Mouse (Mus musculus) E14TG2a.4 (cell line): ENCODE data around the gene Ptrhd1.

Source experiments
- H3K27me3 ChIP-seq: 2 replicates; pipeline ENCODE4 v1.6.1; 2014; ENCODE audit warnings: low read length, control low read depth; ENCODE audit not compliant: insufficient read depth
- H3K36me3 ChIP-seq: 2 replicates; pipeline ENCODE4 v1.6.1; 2014; ENCODE audit warnings: low read length, control low read depth; ENCODE audit not compliant: insufficient read depth
- H3K4me1 ChIP-seq: replicated peaks from 2 replicates; pipeline ENCODE4 v1.6.1; 2014; ENCODE audit warnings: low read depth, low read length, control low read depth
- H3K4me3 ChIP-seq: replicated peaks from 2 replicates; pipeline ENCODE4 v1.5.1; 2014; ENCODE audit warnings: mild to moderate bottlenecking, low read length
- H3K9me3 ChIP-seq: 2 replicates; pipeline ENCODE4 v1.6.1; 2014; ENCODE audit warnings: low read length, control low read depth
- CTCF ChIP-seq: conservative IDR thresholded peaks from 2 replicates; pipeline ENCODE4 v1.5.1; 2014; ENCODE audit warnings: low read length
- NANOG ChIP-seq: IDR thresholded peaks from 2 replicates; pipeline ENCODE4 v1.6.1; 2014; ENCODE audit warnings: borderline replicate concordance, low read length, mixed read lengths
- POU5F1 ChIP-seq: IDR thresholded peaks from 2 replicates; pipeline ENCODE4 v1.6.1; 2014; ENCODE audit warnings: low read length, borderline replicate concordance

Ptrhd1 gene

DNA sequence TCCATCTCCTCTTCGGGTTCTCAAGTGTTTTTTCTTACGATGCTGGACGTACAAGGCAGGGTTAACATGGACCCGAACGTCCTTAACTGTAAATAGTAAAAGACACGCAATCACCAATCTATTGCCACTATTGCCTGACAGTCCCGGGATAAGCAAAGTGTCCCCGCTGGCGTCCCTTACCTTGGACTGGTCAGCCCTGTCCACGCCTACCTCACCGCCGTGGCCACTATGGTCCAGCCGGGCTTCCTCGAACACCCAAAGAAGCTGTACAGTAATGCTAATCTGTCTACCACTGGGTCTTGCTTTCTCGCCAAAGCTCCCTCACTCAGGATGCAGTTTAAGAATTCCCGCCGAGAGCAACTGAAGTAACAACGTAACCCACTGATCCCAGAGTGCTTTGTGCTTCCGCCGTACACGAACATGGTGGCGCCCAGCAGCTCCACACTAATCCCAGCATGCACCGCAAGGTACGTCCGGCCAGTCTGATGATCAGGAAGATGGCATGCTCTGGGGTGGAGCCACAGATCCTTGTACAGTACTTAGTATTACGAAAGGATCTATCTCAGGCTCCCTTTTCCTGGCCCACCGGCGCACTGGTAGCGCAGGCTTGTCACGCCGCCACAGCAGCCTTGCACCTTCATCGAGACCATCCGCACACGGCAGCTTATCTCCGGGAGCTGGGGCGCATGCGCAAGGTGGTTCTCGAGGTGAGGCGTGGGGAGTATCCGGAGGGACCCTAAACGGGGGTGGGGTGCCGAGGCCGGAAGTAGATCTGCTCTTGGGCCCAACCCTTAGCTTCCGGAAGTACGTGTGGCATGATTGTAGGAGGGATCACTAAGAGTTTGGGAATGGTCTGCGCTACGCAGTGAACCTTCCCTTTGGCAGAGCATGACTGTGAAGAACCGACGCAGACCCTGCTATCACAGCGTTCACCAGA, at the start of gene Ptrhd1, which contains the start of gene Cenpo:
Ptrhd1 (plus strand) TSS at position 456 of the 937 bp plus-strand sequence.
Cenpo (minus strand) TSS at position 723 of the 937 bp plus-strand sequence.
- TF ChIP-seq POU5F1 (no peak), NANOG (no peak), CTCF (no peak)
- Histone ChIP-seq H3K36me3 (peaks cover 60% of the 10 kb centered on the region), H3K4me3 (peak within 1 kb of the TSS; percentile 95), H3K4me1 (peaks cover 30% of the 10 kb centered on the region), H3K27me3 (no peaks in the 10 kb centered on the region), H3K9me3 (no peaks in the 10 kb centered on the region)

DNA sequence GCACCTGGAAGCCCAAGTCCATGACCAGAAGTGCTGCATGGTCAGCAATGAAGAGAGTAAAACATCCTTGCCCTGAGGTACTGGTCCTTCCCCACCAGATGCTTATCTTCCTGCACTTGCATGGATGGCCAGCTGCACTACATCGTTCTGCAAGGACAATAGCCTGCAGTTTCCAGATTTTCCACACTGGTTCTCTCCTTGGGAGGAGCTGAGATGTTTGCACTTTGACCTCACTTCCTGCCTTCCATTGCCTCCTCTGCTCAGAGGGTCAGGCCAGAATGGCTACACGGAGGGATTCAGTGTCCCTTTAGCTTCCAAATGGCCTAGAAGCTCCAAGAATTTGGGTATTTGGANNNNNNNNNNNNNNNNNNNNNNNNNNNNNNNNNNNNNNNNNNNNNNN, 49.2 kb upstream of the Ptrhd1 start:
- Histone ChIP-seq H3K9me3 (no peaks in the 10 kb centered on the region), H3K36me3 (no peaks in the 10 kb centered on the region), H3K27me3 (peaks cover 2% of the 10 kb centered on the region; the same call in 1 of the 2 replicates), H3K4me1 (peaks cover 32% of the 10 kb centered on the region), H3K4me3 (no peak overlapping the region)
- TF ChIP-seq POU5F1 (no peak), NANOG (no peak), CTCF (no peak)

DNA sequence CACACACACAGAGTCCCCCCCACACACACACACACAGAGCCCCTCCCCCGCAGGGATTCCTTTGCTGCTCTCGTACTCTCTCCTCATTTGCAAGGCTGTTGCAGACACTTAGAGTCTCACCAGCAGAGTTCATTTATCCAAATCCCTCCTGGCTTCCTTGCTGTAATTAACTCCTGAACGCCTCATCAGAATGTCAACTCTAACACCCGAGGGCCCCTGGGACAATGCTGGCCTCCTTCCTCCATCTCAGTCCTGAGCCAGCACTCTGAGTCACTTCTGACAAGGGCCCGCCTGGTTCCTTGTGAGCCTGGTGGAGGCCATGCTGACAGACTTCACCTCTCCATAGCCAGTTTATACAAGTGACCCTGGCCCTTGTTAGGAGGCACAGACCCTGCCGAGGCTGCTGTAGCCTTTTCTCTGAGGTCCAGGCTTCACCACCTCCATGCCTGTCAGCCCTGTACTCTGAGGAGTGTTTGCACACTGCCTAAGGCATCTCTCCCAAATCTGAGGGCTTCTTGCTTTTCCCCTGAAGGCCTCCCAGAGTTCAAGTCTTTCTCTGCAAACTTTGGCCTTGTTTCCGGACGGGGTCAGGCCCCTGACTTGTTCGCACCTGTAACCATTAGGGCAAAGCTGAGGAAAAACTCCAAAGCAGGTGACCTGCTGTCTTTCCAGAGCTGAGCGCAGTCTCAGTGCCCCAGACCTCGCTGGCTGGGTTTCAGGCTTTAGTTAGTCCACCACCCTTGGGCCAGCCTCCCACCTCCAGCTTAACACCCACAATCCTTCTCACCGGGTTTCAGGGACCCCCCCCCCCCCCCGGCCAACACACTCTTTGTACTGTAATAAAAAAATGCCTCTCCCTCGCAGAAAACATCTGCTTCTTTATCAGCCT, 45.4 kb upstream of the Ptrhd1 start:
- TF ChIP-seq NANOG (no peak), CTCF (no peak), POU5F1 (no peak)
- H3K27me3 ChIP-seq, result no peaks in the 10 kb centered on the region

DNA sequence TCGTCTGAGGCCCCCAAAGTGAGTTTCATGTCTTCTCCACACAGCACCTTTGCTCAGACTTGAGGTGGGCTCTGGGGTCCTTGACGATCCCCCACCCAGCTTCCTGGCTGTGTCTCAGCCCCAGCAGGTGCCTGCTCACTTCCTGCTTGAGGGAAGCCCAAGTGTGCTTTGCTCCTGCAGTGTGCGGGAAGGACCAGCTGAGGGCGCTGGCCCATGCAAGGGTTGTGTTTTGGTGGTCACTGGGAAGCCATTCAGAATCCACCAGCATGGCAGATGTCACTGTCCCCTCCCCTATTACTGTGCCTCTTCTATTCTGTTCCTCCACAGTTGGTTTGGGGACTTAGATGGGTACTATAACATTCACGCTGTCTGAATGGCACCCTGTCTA, 44.8 kb upstream of the Ptrhd1 start:
- Histone ChIP-seq H3K9me3 (no peaks in the 10 kb centered on the region), H3K27me3 (no peaks in the 10 kb centered on the region), H3K4me3 (peak overlapping the region; percentile 60; the same call in 1 of the 2 replicates), H3K36me3 (no peaks in the 10 kb centered on the region), H3K4me1 (peaks cover 23% of the 10 kb centered on the region)
- TF ChIP-seq NANOG (no peak), POU5F1 (no peak), CTCF (peak; percentile 89)

More for the DNA sequence above, 45.4 kb upstream of the Ptrhd1 start:
- H3K36me3 ChIP-seq, result no peaks in the 10 kb centered on the region
- H3K4me1 ChIP-seq, result peaks cover 18% of the 10 kb centered on the region
- H3K4me3 ChIP-seq, result peak overlapping the region; percentile 60
- no peaks in the 10 kb centered on the region for H3K9me3 ChIP-seq

DNA sequence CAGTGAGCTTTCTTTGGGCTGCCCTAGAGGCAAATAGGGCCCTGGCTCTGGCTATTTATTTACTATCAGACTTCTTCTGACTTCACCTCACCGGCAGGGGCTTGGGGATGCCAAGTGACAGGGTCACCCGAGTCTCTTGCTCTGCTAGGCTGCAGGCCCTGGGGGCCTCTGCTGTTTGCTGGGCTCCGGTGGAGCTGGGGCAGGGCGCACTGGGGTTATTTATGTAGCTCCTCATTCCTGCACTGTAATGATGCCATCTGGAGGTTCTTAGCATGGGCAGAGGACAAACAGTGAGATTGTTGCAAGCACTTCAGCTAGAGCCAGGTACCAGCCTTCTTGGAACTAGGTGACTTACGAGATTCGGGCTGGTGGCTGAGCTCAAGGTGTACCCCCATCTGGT, 41.3 kb upstream of the Ptrhd1 start:
- TF ChIP-seq NANOG (no peak), POU5F1 (no peak), CTCF (no peak)
- Histone ChIP-seq H3K4me1 (peaks cover 50% of the 10 kb centered on the region), H3K27me3 (no peaks in the 10 kb centered on the region), H3K4me3 (no peak overlapping the region), H3K9me3 (no peaks in the 10 kb centered on the region), H3K36me3 (no peaks in the 10 kb centered on the region)

DNA sequence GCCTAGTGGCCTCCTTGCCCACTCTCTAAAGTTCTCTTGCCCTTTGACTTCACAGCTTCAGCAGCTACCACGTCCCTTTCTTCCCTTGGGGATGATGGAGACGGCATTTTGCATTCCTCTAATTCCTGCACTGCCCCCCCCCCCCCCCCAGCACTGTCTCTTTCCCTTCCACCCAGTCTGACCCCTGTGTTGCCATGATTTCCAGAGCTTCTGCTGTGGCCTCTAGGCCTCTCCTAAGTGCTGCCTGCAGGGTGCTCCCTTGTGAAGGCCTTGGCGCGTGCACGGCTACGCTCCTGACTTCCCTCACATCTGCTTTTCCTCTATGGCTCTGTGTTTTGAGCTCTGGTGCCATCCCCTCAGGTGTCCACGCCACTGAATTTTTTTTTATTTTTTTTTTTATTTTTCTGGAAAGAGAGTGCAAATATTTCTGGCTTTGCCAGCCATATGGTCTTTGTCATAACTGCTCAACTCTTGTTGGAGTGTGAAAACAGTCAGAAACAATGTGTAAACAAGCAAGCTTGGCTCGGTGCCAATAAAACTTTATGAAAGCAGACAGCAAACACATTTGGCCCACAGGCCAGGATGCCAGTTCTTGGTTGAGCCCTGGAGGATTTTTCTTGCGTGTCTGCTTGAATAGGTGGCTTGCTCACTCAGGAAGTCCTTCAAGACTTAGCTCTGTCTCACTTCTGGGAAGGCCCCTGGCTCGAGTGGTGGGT, 40.6 kb upstream of the Ptrhd1 start:
- Histone ChIP-seq H3K9me3 (no peaks in the 10 kb centered on the region), H3K4me1 (peaks cover 48% of the 10 kb centered on the region), H3K36me3 (peaks cover 3% of the 10 kb centered on the region; the same call in 1 of the 2 replicates), H3K27me3 (no peaks in the 10 kb centered on the region), H3K4me3 (no peak overlapping the region)
- no peak for TF ChIP-seq POU5F1
- TF ChIP-seq NANOG, result no peak
- no peak for TF ChIP-seq CTCF

DNA sequence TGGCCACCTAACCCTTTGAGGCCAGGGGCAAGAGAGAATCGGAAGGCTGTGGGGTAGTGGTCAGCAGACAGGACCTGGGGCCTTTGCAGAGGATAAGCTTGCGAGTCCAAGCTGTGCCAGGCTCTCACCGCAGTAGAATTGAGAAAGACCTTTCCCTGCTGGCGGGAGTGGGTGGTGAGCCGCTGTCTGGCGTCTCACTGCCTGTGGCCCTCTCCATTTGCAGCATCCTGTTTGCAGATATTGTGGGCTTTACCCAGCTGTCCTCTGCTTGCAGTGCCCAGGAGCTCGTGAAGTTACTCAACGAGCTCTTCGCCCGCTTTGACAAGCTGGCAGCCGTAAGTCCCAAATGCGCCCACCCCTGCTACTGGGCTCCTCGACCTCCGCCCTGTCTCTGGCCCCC, 39.2 kb upstream of the Ptrhd1 start:
- TF ChIP-seq POU5F1 (no peak), NANOG (no peak), CTCF (no peak)
- H3K36me3 ChIP-seq, result peaks cover 14% of the 10 kb centered on the region; the same call in 1 of the 2 replicates
- H3K9me3 ChIP-seq, result no peaks in the 10 kb centered on the region
- no peaks in the 10 kb centered on the region for H3K27me3 ChIP-seq
- peak overlapping the region; percentile 62 for H3K4me3 ChIP-seq
- H3K4me1 ChIP-seq, result peaks cover 33% of the 10 kb centered on the region

DNA sequence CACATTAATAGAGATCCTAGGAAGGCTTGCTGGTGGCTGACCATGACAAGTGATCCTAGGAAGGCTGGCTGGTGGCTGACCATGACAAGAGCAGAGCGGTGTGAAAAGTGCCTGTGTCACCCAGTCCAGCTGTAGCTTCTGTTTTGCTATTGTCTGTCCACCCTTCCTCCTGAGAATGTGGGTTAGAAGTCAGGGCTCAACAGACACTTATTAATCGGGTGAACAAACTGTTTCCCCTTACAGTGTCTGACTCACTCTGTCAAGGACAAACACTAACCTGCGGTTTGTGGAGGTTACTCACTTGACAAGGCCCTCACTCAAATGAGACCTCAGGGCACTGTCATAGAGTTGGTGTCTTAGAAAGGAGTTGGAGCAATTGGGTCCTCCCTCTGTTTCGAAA, 35.1 kb upstream of the Ptrhd1 start:
- Histone ChIP-seq H3K9me3 (no peaks in the 10 kb centered on the region), H3K27me3 (no peaks in the 10 kb centered on the region), H3K36me3 (peaks cover 28% of the 10 kb centered on the region), H3K4me3 (no peak overlapping the region), H3K4me1 (peaks cover 47% of the 10 kb centered on the region)
- TF ChIP-seq POU5F1, result no peak
- TF ChIP-seq CTCF, result no peak
- no peak for TF ChIP-seq NANOG
